Mouse (Mus musculus) liver, adult 2 months (tissue): ENCODE data around the gene Nav2.

Experiments
- CTCF ChIP-seq: fragments of 200-500 bp; IDR thresholded peaks from 2 replicates; pipeline ENCODE4 v1.5.1; 2011; ENCODE audit warnings: low read depth, low read length, control low read depth
- POLR2A ChIP-seq: fragments of 200-500 bp; IDR thresholded peaks from 2 replicates; pipeline ENCODE4 v1.6.1; 2011; ENCODE audit warnings: low read length, control low read depth; ENCODE audit not compliant: insufficient read depth; ENCODE audit errors: extremely low read depth

- TF ChIP-seq POLR2A, result no peak
- TF ChIP-seq CTCF, result no peak
These were observed 16.7 kb downstream of the Nav2 start for GRCm38 (mm10) chr7:48925214-48925613.
